Mouse (Mus musculus): ENCODE results near the gene Nfix. TPM values are rescaled to one million over a fixed set of nuclear protein-coding genes. Genes with fewer than 3 reads are reported as not detected.
A peak's percentile ranks its signal among the peaks of the same experiment; 100 is the strongest.

Nfix gene
- polyA plus RNA-seq, 1 experiment, result 46.8 TPM

GRCm38 (mm10) chr8:84668731-84669485, 131.2 kb downstream of the Nfix start:
- no peak for DNase-seq (ENCODE audit: low read depth)
- TF ChIP-seq POLR2A (IDR thresholded peaks at IDR 0.05; ENCODE audit: borderline replicate concordance, extremely low read depth, insufficient read depth, insufficient read length, poor library complexity, severe bottlenecking), result no peak
- no peak for TF ChIP-seq CTCF (IDR thresholded peaks at IDR 0.05; ENCODE audit: borderline replicate concordance, extremely low read depth, insufficient read depth, insufficient read length)

- TF ChIP-seq CTCF (IDR thresholded peaks at IDR 0.05; ENCODE audit: borderline replicate concordance, extremely low read depth, insufficient read depth, insufficient read length) (no peak), POLR2A (IDR thresholded peaks at IDR 0.05; ENCODE audit: borderline replicate concordance, extremely low read depth, insufficient read depth, insufficient read length, poor library complexity, severe bottlenecking) (no peak)
- DNase-seq (ENCODE audit: low read depth), result no peak
These were observed 132.1 kb downstream of the Nfix start for GRCm38 (mm10) chr8:84668081-84668480.

DNA sequence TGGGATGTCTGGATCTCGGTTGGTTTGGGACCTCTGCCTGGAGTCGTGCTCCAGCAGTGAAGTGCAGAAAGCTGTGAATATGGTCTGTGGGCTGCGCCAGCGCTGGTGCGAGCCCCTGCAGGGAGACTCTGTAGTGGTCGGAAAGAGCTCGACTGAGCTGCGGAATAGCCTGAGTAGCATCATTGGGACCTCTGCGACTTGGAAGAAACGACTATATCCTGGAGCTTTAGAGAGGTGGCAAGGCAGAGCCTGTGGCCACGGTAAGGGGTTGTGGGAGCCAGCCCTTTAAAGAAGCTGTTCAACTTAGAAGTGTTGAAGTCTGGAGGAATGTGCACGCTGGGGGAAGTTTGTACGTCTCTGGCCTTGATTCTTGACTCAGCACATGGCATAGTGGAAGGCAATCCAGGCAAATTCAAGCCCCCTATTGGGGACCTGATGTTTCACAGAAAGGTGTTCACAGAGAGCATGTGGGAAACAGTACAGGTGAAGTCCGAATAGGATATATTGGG, 134.7 kb downstream of the Nfix start:
- no peak for DNase-seq (ENCODE audit: low read depth)

GRCm38 (mm10) chr8:84664566-84665384, 135.4 kb downstream of the Nfix start:
- TF ChIP-seq POLR2A (IDR thresholded peaks at IDR 0.05; ENCODE audit: borderline replicate concordance, extremely low read depth, insufficient read depth, insufficient read length, poor library complexity, severe bottlenecking) (peak; percentile 15; the same call in 1 of the 2 replicates), CTCF (IDR thresholded peaks at IDR 0.05; ENCODE audit: borderline replicate concordance, extremely low read depth, insufficient read depth, insufficient read length) (peak; percentile 43; the same call in 1 of the 2 replicates)
- DNase-seq (ENCODE audit: low read depth), result peak; percentile 94

More for the DNA sequence above, 134.7 kb downstream of the Nfix start:
- TF ChIP-seq POLR2A (IDR thresholded peaks at IDR 0.05; ENCODE audit: borderline replicate concordance, extremely low read depth, insufficient read depth, insufficient read length, poor library complexity, severe bottlenecking), result no peak
- no peak for TF ChIP-seq CTCF (IDR thresholded peaks at IDR 0.05; ENCODE audit: borderline replicate concordance, extremely low read depth, insufficient read depth, insufficient read length)

GRCm38 (mm10) chr8:84663483-84664327, 136.4 kb downstream of the Nfix start:
- peak; percentile 99 for DNase-seq (ENCODE audit: low read depth)
- TF ChIP-seq CTCF (IDR thresholded peaks at IDR 0.05; ENCODE audit: borderline replicate concordance, extremely low read depth, insufficient read depth, insufficient read length), result no peak
- TF ChIP-seq POLR2A (IDR thresholded peaks at IDR 0.05; ENCODE audit: borderline replicate concordance, extremely low read depth, insufficient read depth, insufficient read length, poor library complexity, severe bottlenecking), result peak; percentile 67; the same call in 1 of the 2 replicates

- TF ChIP-seq CTCF (IDR thresholded peaks at IDR 0.05; ENCODE audit: borderline replicate concordance, extremely low read depth, insufficient read depth, insufficient read length) (no peak), POLR2A (IDR thresholded peaks at IDR 0.05; ENCODE audit: borderline replicate concordance, extremely low read depth, insufficient read depth, insufficient read length, poor library complexity, severe bottlenecking) (peak; percentile 81; the same call in 1 of the 2 replicates)
- DNase-seq (ENCODE audit: low read depth), result peak; percentile 98
These were observed 137.5 kb downstream of the Nfix start, which contains the start of gene Ier2 for GRCm38 (mm10) chr8:84662581-84663065. Ier2 (minus strand) TSS chr8:84662852.

GRCm38 (mm10) chr8:84661961-84662571, 138.1 kb downstream of the Nfix start:
- no peak for TF ChIP-seq POLR2A (IDR thresholded peaks at IDR 0.05; ENCODE audit: borderline replicate concordance, extremely low read depth, insufficient read depth, insufficient read length, poor library complexity, severe bottlenecking)
- no peak for TF ChIP-seq CTCF (IDR thresholded peaks at IDR 0.05; ENCODE audit: borderline replicate concordance, extremely low read depth, insufficient read depth, insufficient read length)
- peak; percentile 69 for DNase-seq (ENCODE audit: low read depth)

GRCm38 (mm10) chr8:84661458-84661871, 138.7 kb downstream of the Nfix start:
- no peak for TF ChIP-seq POLR2A (IDR thresholded peaks at IDR 0.05; ENCODE audit: borderline replicate concordance, extremely low read depth, insufficient read depth, insufficient read length, poor library complexity, severe bottlenecking)
- no peak for TF ChIP-seq CTCF (IDR thresholded peaks at IDR 0.05; ENCODE audit: borderline replicate concordance, extremely low read depth, insufficient read depth, insufficient read length)
- DNase-seq (ENCODE audit: low read depth), result peak; percentile 53

- TF ChIP-seq CTCF (IDR thresholded peaks at IDR 0.05; ENCODE audit: borderline replicate concordance, extremely low read depth, insufficient read depth, insufficient read length) (no peak), POLR2A (IDR thresholded peaks at IDR 0.05; ENCODE audit: borderline replicate concordance, extremely low read depth, insufficient read depth, insufficient read length, poor library complexity, severe bottlenecking) (no peak)
- DNase-seq (ENCODE audit: low read depth), result peak; percentile 23
These were observed 139.2 kb downstream of the Nfix start for GRCm38 (mm10) chr8:84660819-84661457.

Data from brain, embryonic 14.5 days (tissue).